Comparison of ENCODE assay signal across 18 mouse cellular contexts in genomic region chr12:72749500-72749899, GRCm38 (mm10).
"Had no signal": no experiment of that assay in that cellular context is flagged by ENCODE, and none has a peak within 500 bp of the region (broad histone marks: within the 10 kb centered on the region; RNA-seq: fewer than 3 reads in every experiment).

No protein-coding gene starts in this region.

- H3K9ac ChIP-seq: liver, embryonic 14.5 days; lung, embryonic 15.5 days; neural tube, embryonic 12.5 days; neural tube, embryonic 15.5 days; stomach, embryonic 15.5 days had no signal

- H3K36me3 ChIP-seq: lung, embryonic 15.5 days; neural tube, embryonic 12.5 days; neural tube, embryonic 15.5 days; stomach, embryonic 15.5 days had no signal

- DNase-seq: kidney, adult 2 months; kidney, postnatal 25 days; lung, adult 18-20 months; lung, postnatal 14 days; lung, postnatal 4 days; midbrain, embryonic 14.5 days; retina, postnatal 1 day; right cerebral cortex, postnatal 25 days; spleen, adult 18-20 months; thymus, postnatal 25 days had no signal

- H3K4me3 ChIP-seq: lung, embryonic 15.5 days; neural tube, embryonic 12.5 days; neural tube, embryonic 15.5 days; stomach, embryonic 15.5 days had no signal

- H3K9me3 ChIP-seq: lung, embryonic 15.5 days; neural tube, embryonic 12.5 days; neural tube, embryonic 15.5 days; stomach, embryonic 15.5 days had no signal

- H3K27ac ChIP-seq: kidney, postnatal 0 days; liver, embryonic 14.5 days; lung, embryonic 15.5 days; neural tube, embryonic 12.5 days; neural tube, embryonic 15.5 days; stomach, embryonic 15.5 days had no signal

- H3K4me1 ChIP-seq: lung, embryonic 15.5 days; neural tube, embryonic 12.5 days; neural tube, embryonic 15.5 days; stomach, embryonic 15.5 days had no signal

- H3K27me3 ChIP-seq: lung, embryonic 15.5 days; neural tube, embryonic 12.5 days; neural tube, embryonic 15.5 days; stomach, embryonic 15.5 days had no signal

- H3K4me2 ChIP-seq: liver, embryonic 11.5 days; lung, embryonic 15.5 days; midbrain, embryonic 11.5 days; neural tube, embryonic 12.5 days; neural tube, embryonic 15.5 days; stomach, embryonic 15.5 days had no signal
